Mouse (Mus musculus) erythroblast, adult 5-6 weeks (primary cell): ENCODE measurements around the gene Mov10. TPM values are rescaled to one million over a fixed set of nuclear protein-coding genes. Genes with fewer than 3 reads are reported as not detected.

Experiments used
- ATAC-seq: replicated peaks from 2 replicates; pipeline ENCODE4 v1.8.0; 2016; ENCODE audit warnings: moderate number of reproducible peaks, mild to moderate bottlenecking, moderate TSS enrichment, inconsistent platforms; ENCODE audit not compliant: poor library complexity, low FRiP score, severe bottlenecking
- total RNA-seq, 2 experiments: library from RNA; stranded (forward) in 1 of 2; stranded (reverse) in 1 of 2; fragments of 150-400 nt in 1 of 2; fragments of 200-764, 138-1000 nt in 1 of 2; gene quantifications; 2 replicates each; pipeline versions ENCODE4 v1.2.3 to v1.2.4; 2015 to 2017; ENCODE audit warnings: low replicate concordance in 2 of 2

Gene Mov10
- total RNA-seq, 2 experiments from 2014 or later = 5.4 TPM; not detected in 1

DNA sequence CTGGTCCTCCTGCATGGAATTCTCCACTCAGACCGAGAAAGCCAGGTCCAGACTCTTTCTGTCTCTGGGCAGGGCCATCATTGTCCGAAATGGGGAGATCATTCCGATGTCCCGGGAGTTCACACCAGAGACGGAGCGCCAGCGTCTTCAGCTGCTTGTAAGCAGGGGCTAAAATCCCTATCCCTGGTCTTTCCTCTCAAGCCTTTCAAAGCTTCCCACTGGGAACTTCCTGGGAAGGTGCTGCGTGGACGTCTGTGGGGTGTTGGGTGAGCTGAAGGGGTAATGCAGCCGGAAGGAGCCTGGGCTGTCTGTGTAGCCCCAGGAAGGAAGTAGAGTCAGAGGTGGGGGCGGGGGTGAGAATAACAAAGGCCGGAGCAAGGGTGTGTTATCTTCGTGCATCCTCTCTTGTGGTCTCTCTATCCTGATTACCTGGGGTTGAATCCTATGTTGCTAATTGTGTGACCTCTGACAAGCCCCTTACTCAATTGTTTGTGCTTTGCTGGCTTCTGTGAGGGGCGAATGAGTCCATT lies 34.3 kb downstream of the Mov10 start:
- ATAC-seq = no peak

DNA sequence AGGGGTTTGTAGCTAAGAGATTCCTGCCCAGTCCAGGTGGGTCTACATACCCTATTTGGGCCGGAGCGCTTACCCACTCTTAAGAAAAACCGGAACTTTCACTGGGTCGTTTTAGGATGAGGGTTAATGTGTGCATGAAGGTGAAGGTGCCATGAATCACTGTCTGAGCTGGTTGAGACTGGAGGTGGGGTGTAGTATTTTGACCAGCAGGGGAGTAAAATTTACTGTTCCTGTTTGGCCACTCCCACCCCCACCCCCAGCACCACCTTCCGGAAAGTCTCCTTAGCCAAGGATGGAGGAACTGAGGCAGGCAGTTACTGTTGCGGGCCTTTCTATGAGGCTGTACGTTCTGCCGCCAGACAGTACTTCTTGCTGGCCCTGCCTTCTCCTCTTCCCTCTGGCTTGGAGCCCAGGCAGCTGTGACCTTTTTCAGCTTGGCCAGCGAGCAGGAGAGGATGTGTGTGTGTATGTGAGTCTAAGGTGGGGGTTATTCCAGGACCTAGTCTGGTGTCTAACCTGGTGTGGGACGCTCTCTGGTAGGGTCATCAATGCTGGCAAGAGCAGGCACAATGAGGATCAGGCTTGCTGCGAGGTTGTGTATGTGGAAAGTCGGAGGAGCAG lies 36.2 kb downstream of the Mov10 start:
- ATAC-seq = no peak

DNA sequence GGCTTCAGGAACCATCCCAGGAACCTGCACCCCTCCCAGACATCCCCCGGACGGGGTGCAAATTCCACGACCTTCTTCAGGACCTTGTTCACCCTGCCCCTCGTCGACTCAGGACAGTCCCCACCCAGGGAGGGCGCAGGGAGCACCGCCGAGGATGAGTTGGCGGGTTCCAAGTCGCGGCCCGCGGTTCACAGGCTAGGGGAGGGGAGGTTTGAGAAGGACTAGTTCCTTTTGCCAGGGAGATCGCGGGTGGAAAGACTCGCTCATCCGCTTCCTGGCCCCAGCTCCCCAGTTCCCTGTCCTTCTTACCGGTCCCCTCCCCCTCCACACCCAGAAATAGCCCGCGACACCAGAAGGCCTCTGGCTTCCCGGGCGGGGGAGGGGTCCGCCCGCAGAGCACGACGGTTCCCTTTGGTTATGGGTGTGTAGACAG lies 36.9 kb downstream of the Mov10 start, which contains the start of gene Fam19a3:
Gene Fam19a3, minus strand, starts transcription at position 370 of the 433 bp plus-strand sequence.
- ATAC-seq = no peak

DNA sequence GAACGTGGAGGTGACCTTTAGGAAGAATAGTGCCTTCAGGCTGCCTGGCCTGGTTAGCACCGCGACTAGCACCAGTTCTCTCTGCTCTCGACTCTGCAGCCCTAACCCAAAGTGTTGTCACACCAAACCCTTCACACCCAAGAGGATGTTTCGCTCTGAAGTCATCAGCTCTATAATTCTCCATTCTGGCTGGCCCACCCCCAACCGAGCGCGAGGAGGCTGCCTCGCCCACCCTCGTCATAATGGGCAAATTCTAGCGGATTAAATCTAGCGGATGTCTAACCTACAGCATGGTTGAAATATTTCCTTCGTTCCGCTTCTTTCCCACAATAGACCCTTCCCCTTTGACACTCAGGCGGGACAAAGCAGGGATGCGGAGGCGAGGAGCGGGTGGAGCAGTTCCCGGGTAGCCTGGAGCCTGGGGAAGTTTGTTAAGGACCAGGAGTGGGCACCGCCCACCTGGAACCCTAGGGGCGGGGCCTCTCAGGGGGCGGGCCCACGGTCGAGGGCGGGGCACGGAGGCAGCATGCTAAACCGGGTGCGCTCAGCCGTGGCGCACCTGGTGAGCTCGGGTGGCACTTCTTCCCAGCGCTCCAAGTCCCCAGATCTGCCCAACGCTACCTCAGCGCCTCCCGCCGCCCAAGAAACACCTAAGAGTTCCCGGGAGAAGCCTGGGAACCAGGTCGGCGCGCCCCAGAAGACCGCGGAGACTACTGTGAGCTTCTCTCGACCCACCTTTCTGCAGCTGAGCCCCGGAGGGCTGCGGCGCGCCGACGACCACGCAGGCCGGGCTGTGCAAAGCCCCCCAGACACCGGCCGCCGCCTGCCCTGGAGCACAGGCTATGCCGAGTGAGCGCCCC lies 37.6 kb downstream of the Mov10 start, which contains the start of gene Ppm1j:
Gene Ppm1j, plus strand, starts transcription at position 496 of the 860 bp plus-strand sequence.
- ATAC-seq = no peak

DNA sequence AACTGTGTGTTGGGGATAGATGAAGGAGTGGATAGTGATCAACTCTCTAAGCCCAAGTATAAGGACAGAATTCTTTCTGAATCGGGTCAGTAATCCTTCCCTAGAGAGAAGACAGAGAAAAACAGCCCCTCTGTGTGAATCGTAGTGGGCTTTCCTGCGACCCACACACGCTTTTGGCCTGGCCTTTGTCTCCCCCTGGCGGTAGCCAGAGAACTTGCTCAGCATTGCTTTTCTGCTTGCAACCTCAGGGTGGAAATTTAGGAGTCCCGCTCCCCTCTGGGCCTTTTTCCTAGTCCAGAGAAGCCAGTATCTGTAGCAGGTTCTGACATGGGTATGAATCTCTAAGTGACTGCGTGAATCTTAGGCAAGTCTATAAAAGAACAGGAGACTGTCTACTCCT lies 38.4 kb downstream of the Mov10 start:
- peak; percentile 59; the same call in 1 of the 2 replicates for ATAC-seq

DNA sequence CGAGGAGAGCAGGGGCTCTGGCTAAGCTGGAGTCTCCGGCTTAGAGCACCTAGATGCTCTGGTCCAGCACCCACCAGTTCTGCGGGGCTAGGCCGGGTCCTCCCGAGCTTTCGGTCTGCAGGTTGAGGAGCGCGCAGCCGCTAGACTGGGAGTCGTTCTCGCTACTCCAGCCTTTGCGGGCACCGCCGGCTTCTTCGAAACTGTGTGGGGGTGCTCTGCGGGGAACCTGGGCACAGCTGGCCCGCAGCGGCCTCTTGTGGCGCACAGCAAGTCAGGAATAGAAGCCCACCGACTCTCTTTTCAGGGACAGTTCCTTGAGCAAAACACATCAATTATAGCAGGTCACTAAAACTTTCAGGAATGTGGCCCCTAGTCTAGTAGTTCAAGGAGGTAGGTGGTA lies 41.0 kb downstream of the Mov10 start:
- ATAC-seq = no peak

GRCm38 (mm10) chr3:104773301-104773700 lies 45.1 kb downstream of the Mov10 start:
- no peak for ATAC-seq

DNA sequence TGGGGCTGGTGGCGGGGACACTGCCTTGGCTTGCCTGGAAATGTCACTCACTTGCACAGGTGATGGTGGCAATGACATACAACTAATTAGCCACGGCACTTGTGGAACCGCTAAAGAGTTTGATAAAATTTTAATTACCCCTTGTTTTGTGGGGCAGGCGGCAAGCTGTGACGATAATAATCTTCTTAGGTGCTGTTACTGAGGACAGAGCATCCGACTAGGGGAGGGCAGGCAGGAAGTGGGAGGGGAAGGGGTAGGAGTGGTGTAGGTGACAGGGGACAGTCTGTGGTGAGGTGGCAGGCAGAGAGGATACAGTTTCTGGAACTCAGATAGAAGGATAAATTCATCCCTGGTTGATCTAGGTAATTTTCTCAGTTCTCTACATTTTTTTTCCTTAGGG lies 46.9 kb downstream of the Mov10 start:
- no peak for ATAC-seq

GRCm38 (mm10) chr3:104770918-104771317 lies 47.4 kb downstream of the Mov10 start:
- ATAC-seq = no peak

DNA sequence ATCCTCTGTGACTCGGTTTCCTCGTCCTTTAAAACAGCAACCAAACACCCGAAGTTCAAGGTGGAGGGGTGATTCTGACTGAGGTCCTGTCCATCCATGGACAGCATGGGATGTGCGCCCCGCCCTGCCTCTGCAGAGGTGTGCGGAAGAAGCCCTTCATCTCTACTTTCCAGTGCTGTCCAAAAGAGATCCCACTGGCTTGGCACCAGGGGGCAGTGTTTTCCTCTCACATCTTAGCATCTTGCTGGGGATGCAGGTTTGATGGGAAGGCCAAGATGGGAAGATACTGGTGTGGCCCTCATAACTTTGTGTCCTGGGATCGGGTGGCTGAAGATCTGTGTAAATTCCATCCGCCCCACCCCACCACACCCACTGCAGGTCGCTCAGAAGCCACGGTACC lies 48.3 kb downstream of the Mov10 start:
- peak; percentile 57 for ATAC-seq

- ATAC-seq = peak; percentile 83
Measured at GRCm38 (mm10) chr3:104769135-104769534, 49.2 kb downstream of the Mov10 start.

DNA sequence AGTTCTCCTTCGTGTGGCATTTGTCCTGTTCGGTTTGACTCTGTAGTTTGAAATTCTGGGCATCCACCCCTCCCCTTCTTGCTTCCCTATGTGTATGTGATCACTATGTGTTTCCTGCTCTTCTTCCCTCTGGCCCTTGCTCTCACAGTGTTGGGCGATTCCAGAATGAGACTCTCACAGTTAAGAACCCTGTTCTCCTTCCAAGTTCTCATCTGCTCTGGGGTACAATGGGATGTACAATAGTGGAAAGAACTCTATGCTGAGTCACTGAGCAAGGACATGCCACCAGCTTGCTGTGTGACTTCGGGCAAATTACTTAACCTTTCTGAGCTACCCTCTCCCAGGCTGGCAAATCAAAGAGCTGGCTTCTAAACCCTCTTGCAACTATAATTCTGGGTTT lies 50.6 kb downstream of the Mov10 start:
- no peak for ATAC-seq

DNA sequence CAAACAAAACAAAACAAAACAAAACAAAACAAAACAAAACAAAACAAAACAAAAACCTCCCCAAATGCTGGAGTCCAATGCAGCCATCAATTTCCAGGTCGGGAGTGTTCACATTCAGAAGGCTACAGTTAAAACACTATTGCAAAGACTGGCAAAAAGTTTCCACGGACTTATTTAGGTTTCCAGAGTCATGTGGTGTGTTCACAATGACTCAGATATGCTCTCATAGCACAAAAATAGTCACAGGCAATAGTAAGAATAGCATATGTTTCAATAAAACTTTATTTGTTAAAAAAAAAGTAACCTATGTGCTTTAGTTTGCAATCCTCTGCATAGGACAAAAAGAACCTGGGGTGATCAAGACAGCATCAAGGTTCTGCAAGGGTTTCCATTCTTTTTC lies 51.2 kb downstream of the Mov10 start:
- no peak for ATAC-seq

DNA sequence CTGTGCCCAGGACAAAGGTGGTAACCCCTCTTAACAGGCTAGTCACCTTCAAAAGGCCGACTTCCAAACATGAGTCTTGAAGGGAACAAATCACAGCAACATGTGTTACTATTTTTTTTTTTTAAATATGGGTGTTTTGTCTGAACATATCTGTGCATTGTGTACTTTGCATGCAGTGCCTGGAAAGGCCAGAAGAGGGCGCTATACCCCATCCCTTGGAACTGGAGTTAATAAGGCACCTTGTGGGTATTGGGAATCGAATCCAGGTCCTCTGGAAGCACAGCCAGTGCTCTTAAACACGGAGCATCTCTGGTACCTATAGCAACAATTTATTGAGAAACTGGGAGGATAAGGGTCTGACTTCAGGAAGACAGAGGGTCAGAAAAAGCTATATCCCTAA lies 53.3 kb downstream of the Mov10 start:
- no peak for ATAC-seq

DNA sequence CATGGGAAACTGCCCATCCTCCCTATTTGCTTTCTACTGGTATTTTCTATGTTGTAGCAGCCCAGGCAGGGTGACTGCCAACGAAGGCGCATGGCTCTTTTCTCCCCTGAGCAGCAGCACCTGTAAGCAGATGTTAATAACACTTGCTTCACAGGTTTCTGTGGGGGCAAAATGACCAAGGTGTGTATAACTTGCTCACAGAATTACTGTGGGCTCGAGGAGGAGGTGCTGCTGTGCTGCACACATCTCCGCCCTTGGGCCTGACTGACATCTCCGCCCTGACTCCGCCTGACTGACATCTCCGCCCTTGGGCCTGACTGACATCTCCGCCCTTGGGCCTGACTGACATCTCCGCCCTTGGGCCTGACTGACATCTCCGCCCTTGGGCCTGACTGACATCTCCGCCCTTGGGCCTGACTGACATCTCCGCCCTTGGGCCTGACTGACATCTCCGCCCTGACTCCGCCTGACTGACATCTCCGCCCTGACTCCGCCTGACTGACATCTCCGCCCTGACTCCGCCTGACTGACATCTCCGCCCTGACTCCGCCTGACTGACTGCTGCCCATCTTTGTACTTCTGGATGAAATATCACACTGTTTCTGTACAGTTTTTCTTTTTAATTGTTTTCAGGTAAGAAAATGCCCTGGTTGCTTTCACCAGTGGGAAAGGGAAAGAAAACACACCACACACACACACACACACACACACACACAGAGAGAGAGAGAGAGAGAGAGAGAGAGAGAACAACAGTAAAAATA lies 56.1 kb downstream of the Mov10 start:
- peak; percentile 83 for ATAC-seq

- ATAC-seq = no peak
Measured at GRCm38 (mm10) chr3:104758869-104759268, 59.5 kb downstream of the Mov10 start.

DNA sequence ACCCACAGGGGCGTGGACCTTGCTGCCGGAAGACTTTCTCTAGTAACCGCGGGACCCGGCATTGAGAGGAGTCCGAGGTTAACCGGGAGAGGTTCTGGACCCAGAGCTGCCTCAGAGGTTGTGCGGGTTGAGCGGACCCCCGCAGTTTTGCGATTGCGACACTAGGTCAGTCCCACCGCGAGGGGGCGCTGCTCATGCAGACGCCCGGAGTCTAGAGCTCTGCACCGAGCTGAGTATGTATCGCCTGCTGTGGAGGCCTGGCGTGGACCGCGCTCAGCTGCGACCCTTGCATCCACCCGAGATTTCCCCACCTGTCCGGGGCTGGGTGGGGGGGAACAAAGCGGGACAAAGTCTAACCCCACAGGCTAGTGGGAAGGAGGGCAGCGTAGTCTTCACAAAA lies 60.0 kb downstream of the Mov10 start:
- ATAC-seq = peak; percentile 53

DNA sequence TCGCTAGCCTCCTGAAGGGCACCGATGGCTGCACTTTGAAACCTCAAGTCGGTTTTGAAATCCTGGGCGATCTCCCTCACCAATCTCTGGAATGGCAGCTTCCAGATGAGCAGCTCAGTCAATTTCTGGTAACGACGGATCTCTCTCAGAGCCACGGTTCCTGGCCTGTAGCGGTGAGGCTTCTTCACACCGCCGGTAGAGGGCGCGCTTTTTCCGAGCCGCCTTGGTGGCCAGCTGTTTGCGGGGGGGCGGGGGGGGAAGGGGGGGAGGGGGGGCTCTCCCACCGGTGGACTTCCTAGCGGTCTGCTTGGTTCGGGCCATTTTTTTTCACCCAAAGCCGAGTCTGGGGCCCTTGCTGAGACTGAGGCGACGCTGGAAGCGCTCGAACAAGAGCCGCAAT lies 65.5 kb downstream of the Mov10 start:
- ATAC-seq = peak; percentile 80
